Mouse (Mus musculus): Measurements from ENCODE around the gene Zbtb6.

- no peak for TF ChIP-seq CTCF (IDR thresholded peaks at IDR 0.05; ENCODE audit: low read depth)
- no peak for TF ChIP-seq EP300 (IDR thresholded peaks at IDR 0.05; ENCODE audit: low read depth)
Measured at GRCm38 (mm10) chr2:37431609-37432008, 11.4 kb downstream of the Zbtb6 start.

Data from liver, embryonic 14.5 days (tissue).